Mouse (Mus musculus) heart, postnatal 14 days (tissue): ENCODE data around the gene Hoxd13. TPM values are rescaled to one million over a fixed set of nuclear protein-coding genes. Genes with fewer than 3 reads are reported as not detected.

Source experiments
- DNase-seq, 2 experiments: peaks; one replicate each; pipeline ENCODE4 v3.0.0; 2021 to 2022
- intact Hi-C: fragments of 180-260 bp; cut with DNase I; formaldehyde crosslinking; loops from one replicate; pipeline ENCODE4 v1.15.1; 2025
- total RNA-seq, 2 experiments: library from RNA; stranded (reverse); gene quantifications; 2 replicates each; pipeline ENCODE4 v1.2.3; 2021

Hoxd13 gene
- total RNA-seq, 2 experiments from 2014 or later, result not detected

DNA sequence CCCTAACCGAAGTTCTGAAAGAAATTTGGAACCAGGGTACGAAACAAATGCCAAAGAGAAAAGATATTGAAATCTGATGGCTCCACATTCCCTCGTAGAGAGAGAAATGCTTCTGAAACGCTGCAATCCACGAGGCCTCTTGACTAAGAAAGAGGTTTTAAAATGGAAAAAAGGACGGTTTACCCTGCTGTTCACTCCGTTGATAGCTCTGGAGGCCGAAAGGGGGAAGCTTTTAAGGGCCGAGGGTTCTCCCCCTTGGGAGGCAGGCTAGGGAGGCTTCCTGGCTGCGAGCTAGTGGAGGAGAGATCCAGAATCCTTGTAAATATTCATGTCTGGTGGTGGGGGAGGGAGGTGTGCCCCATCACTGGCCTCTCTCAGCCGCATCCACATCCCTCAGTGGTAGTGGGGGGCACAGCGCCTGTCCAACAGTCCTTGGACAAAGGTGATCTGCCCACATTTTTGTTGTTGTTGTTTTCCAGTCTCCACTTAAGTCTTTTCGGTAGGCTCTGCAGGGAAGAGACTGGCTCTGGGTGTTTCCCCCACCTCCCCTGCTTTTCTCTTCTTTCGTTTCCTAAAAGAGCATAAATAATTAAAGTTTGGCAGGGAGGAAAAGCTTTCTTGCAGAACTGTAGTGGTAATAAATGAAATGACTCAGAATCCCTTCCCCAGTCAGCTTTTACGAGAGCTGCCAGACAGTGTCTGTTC is 10.9 kb downstream of the Hoxd13 start, which contains the start of gene Hoxd11:
Hoxd11 (plus strand) TSS at position 667 of the 705 bp plus-strand sequence.
- intact Hi-C loops, result no loop called here
- DNase-seq, result no peak

DNA sequence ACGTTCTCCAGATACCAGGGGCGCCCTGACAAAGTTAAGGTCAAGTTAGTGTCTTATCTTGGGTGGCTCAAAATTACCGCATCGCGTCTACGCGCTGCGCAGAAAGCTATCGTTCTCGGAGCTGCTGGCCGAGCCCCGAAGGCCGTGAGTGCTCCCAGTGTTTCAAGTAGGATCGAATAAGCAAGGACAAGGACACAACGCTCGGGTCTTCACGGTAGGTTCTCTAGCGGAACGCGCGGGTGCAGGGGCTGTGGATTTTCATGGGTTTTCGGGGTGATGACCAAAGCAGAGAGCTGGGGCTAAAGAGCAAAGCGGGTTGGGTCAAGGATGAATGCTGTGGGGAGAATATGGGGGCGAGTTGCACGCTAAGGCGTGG is 11.5 kb downstream of the Hoxd13 start:
- intact Hi-C loops, result no loop called here
- DNase-seq, result no peak

DNA sequence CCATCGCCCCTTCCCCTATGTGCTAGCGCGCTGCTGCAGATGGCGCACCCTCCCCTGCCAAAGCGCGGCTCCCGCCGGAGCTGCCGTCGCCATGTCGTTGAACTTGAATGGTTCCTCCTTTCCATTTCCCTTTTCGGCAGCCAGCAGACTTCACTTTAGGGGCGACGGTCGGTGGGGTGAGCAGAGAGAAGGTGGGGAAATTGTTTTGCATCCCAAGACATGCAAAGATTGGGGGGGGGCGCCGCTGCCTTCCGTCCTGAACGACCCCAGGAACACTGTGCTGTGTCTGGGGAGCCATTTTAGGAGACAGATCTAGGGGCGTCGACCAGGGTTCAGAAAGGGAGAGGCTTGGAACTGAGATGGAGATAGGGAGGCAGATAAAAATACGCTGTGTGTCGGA is 11.9 kb downstream of the Hoxd13 start:
- no peak for DNase-seq
- intact Hi-C loops, result no loop called here

DNA sequence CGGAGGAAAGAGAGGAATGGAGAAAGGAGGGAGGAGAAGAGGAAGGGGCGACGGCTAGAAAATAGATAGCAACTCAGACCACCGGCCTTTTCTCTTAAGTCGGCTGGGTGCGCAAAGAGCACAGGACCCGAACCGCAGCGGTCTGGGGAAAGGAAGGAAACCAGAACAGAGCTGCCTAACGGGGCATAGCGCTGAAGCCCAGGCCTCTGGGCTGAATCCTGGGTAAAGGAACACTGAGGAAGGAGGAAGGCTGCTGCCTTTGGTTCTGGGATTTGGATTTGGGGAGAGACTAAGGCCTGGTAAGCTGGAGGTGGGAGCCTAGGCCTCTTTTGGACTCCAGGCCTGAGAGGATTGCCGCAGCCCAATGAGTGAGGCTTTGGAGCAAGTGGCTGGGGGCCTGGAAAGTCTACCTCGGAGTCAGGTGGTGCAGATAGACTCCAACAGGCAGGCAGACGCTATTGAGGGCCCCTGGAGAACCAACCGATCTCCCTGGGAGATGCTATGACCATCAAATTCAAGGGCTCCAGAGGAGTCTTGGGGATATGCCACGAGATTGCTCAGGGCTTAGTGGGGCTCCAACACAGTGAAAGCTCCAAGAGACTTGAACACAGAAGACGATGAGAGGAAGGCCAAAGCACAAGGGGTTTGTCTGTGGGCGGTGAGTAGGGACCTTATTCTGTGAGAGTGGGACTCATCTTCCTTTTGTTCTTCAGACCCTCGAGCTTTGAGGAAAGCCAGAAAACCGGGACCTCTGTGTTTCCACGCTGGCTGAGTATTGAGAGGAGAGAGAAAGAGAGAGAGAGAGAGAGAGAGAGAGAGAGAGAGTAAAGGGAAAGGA is 12.7 kb downstream of the Hoxd13 start:
- intact Hi-C loops, result no loop called here
- DNase-seq, result no peak

DNA sequence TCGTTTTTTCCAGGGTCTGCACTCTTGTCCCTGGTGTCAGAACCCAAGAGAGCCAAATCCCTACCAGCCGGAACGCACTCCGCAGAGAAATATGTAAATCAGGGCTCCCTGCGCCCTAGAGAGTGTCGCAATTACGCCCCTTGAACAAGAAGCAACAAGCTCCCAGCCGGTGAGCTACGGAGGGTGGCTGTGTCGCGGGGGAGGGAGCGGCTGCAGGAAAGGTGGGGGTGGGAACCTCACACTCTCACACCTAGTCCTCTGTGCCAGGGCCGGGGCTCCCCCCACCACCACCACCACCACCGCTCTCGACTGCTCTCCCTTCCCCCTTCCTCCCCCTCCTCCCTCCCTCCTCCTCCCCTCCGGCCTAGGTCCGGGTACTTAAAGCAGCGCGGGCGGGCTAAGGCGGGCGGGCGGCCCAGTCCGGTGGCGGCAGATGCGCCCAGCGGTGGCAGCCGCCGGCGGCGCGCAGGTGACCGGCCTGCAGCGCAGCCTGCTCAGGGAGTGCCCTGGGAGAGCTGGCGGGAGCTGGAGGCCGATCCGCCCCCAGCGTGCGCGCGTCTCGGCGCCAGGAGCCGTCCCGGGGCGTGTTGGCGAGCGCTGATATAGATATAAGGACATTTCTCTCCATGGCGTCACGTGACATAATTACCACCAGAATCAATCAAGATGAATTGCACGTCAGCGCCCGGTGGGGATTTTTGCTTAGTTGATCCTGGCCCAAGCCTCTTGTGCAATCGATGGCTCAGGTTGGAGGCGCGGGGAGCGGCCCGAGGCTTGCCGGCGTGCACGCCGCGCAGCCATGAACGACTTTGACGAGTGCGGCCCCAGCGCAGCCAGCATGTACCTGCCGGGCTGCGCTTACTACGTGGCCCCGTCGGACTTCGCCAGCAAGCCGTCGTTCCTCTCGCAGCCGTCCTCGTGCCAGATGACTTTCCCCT is 13.8 kb downstream of the Hoxd13 start:
- intact Hi-C loops, result no loop called here
- no peak for DNase-seq

DNA sequence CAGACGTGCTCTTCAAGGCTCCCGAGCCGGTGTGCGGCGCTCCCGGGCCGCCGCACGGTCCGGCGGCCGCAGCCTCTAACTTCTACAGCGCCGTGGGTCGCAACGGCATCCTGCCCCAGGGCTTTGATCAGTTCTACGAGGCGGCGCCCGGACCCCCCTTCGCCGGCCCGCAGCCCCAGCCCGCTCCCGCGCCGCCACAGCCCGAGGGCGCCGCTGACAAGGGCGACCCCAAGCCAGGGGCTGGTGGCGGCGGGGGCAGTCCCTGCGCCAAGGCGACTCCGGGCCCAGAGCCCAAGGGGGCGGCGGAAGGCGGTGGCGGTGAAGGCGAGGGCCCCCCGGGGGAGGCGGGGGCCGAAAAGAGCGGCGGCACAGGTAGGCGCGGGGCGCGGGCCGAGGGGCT is 14.7 kb downstream of the Hoxd13 start:
- DNase-seq, result no peak
- intact Hi-C loops, result no loop called here

DNA sequence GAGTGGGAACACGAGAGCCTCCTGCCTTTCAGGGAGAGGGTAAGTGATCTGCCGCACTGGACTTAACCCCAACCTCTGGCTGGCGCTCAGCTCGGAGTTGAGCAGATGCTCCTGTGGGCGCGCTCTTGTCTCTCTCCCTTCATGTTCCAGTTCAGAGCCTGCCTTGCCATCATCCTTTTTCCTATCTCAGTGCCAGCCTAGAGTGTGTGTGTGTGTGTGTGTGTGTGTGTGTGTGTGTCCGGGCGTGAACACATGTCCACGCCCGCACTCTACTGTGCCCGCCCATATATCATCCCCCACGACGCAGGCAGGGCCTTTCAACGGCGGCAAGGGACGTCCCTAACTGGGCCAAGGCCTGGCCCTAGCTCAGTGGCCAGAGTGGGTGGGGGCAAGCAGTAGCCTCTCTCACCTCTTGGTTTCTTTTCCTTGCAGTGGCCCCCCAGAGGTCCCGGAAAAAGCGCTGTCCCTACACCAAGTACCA is 15.4 kb downstream of the Hoxd13 start:
- intact Hi-C loops, result no loop called here
- no peak for DNase-seq

DNA sequence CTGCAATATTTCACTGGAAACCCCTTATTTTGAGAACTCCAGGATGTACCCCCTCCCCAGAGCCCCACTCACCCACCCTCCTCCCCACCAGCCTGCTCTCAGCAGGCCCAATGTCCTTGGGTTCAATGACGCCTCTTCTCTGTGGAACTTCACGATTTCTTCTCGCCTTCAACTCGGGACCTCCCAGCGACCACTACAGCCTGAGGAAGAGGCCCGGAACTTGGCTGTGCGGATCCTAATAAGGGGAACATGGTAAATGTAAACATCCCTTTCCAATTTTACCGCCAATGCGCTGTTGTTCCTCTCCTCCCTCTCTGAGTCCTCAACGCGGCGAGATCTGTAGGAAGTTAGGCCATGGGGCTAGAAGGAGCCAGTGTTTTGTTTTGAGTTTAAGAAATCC is 16.0 kb downstream of the Hoxd13 start:
- DNase-seq, result no peak
- intact Hi-C loops, result no loop called here

DNA sequence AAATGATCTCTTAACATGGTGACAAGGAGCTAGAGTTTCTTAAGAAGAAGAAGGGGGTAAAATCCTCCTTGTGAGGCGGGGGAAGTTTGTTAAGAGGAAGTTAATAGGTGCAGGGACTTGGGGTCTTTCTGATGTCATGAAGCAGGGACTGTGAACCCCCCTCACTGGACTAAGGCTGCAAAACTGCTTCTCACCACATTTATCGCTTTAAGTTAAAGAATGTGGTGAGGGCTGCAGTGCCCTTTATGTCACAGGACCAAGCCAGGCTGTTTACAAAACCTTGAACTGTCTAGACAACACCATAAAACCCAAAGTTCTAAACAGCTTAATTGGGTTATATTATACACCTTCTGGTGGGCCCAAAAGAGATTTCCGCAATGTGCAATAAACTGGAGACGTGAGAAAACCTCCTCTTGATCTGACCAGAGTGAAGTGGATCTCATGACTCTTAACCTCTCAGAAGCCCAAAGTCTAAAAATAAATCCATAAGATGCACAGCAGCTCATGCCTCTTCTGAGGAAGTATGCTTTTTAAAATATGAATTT is 17.0 kb downstream of the Hoxd13 start:
- no peak for DNase-seq
- intact Hi-C loops, result no loop called here

DNA sequence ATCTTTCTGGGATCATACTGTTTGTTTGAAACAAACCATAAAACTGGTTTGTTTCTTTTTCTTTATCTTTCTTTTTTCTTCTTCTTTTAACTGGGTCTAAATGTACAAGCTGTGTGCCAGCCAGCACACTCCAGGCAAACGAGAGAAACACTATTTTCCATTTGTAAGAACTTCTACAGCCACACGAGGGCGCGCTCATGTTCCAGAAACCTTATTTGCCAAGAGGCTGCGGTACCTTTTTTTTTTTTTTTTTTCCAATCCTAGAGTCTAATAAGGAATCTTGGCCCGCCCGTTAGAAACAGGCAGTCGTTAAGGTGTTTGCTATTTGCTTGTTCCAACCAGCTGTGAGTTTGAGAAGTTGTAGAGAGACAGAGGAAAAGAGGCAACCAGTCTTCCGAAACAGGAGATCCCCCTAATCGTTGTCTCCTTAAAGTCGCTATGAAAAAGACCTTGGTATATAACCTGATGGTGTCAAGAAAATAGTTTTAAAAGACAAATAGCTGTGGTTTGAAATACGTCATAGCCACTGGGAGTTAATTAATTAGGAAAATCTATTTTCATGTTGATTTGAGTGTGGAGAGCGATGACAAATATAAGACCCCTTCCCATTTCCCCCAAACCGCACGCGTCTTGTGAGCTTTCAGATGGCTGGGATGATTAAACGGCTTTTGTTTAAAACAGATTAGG is 18.3 kb downstream of the Hoxd13 start:
- peak; percentile 62 to 74 for DNase-seq
- intact Hi-C loops, result no loop called here

DNA sequence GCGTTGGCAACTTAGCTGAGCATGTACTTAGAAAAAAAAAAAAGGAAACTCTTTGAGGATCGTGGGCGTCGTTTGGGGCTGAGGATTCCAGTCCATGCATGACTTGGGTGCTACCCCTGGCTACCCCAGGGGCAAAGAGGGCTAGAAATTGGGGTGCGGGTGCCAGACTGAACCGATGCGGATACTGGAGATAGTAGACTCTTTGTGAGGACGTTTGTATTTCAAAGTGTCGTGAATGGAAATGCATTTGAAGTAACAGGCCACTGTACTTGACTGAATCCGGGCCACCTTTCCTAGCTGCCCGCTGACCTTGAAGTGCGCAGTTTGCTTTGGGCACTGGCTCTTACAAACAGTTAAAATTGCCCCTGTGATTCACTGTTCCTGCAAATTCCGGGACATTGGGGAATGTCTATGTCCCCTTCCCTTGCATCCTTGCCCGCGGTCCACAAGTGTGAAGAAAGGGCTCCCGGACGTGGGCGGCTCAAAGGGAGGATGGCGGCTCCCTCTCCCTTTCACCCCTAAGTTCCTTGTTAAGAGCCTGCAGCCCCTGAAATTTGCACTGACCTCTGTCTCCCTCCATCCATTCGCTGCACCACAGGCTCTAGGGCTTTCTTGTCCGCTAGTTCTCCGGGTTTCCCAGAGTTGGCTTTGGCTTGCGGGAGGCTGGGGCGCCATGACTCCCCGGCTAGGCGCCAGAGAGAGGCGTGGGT is 19.0 kb downstream of the Hoxd13 start:
- intact Hi-C loops, result no loop called here
- DNase-seq, result no peak

DNA sequence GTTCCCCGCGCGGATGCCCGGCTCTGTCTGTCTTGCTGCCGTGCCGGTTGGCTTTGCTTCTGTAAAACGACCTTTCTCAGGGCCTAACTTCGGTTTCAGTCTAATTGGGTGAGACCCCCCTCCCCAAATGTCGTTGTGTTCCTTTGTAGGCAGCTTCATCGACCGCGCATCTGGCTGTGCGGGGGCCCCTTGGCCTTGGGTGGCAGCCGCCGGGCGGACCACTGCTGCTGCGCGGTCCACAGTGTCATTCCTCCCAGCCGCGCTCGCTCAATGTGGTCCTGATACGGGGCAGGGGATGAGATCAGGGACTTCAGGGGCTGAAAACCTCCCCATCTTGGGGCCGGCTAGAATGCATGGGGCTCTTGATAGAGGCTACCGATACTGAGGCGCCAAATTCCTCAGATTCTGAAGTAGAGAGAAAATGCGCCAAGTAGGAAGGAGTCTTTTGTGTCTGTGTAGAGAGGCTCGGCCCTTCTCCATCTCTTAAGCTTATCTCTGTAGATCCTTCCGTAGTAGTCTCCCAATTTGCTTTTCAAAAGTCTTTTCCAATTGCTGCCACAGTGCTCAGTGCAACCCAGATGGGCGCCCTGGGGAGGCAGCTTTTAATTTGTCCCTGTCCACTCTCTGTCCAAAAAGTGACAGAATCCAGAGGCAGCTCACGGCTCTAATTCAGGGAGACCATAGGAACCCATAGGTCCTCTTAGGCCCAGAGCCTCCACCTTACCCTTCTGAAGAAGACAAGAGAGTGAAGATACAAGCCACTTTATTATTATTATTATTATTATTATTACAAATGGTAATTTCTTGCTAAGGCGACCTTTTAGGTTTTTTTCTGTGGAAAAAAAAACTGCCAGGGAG is 19.8 kb downstream of the Hoxd13 start:
- no peak for DNase-seq
- intact Hi-C loops, result no loop called here

DNA sequence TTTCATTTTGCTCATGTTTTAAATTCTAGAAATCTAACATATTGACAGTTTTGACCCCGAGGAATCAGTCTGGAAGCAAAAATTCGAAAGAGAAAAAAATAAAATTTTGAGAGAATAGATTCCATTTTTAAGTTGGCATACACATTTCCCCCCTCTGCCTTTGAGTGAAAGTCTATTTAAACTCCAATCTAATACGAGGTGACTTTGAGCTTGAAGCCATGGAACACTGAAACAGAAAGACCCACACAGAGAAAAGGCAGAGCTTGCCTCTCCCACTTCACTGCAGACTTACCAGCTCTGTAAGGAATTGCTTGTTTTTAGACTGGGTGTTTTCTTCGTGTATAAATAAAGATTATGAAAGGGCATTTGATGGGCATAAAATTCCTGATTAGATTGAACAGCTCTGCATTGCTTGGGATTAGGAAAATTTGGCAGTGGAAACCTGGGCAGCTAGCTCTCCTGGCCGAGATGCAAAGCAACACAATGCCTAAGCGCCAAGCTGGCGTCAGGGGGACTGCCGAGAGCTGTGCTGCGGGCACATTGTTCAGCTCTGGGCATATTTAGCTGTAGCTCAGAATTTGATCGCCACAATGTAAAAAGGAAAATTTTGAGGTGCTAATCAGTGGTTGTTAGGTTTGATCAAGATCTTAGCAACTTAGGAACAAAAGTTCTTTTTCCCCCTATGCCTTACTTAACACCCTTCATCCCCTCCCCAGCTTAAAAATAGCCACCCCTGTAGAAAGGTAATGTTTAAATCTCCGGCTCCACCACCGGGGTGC is 20.9 kb downstream of the Hoxd13 start:
- intact Hi-C loops, result no loop called here
- no peak for DNase-seq

DNA sequence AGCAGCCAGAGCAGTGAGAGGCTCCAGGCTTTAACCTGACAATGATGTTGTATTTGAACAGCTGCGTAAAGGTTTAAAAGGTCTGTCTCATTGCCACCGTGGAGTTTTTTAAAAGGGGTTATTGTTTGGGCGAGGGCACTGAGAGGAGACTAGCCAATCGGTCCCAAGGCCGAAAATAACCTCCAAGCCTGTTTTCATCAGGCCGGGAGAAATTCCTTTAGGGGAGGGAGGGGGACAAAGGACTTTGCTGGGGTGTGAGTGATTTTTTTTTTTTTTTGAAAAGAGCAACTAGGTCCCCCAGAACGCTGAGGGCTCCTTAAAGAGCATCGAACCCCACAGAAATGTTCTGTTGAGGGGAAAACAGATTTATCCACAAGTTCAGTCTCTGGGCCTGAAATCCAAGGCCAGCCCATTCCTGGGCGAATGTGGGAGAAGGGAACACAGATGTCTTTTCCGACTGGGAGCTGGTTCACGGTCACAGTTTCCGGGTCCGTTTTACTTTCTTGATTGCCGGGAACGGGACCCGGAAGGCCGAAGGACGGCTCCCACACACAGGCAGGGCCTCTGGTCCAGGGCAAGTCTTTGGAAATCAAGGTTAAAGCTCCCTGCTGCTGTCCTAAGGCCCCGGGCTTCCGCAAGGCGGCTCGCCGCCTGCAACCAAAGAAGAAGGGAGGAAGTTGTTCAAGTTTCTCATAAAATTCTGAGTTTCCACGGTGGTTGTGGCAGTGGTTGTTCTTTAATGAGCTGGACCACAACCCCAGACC is 21.6 kb downstream of the Hoxd13 start:
- DNase-seq, result no peak
- intact Hi-C loops, result loop anchor here (5.0 to 10.0 kb wide), 2 partner anchors 32 to 1415 kb away; partner anchors contain the start of genes Evx2 and Sp9

DNA sequence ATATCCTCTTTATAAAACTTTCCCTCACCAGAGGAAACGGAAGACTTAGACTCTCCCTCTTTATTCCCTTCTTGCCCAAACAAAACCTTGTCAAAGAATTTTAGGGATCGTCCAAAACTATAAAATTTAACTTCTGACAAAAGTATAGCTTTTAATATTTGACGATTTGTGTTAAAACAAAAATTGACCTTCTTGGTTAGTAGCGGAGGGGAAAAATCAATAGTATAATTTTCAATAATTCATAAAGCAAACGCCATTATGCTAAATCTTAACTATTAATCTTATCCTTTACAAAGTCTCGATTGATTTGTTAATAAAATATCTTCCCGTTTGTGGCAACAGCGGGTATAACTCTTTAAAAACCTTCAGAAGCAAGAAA is 22.2 kb downstream of the Hoxd13 start:
- intact Hi-C loops, result loop anchor here (5.0 to 10.0 kb wide), 2 partner anchors 33 to 1416 kb away; partner anchors contain the start of genes Evx2 and Sp9
- no peak for DNase-seq
